Mouse (Mus musculus) liver, embryonic 11.5 days (tissue): ENCODE measurements around the gene Taar1. TPM values are rescaled to one million over a fixed set of nuclear protein-coding genes. Genes with fewer than 3 reads are reported as not detected.

Source experiments
- ATAC-seq: fragments of 200-750 bp; cut with Nextera tagmentation; replicated peaks from 2 replicates; pipeline ENCODE4 v1.8.0; 2017; ENCODE audit warnings: moderate number of reproducible peaks, mild to moderate bottlenecking, moderate TSS enrichment, moderate library complexity; ENCODE audit not compliant: low FRiP score
- DNase-seq: peaks from one replicate; pipeline ENCODE4 v3.0.0-alpha.2; 2017; ENCODE audit warnings: low spot score
- H3K27ac ChIP-seq: fragments of 300-500 bp; sonication (generic); 2 replicates; pipeline ENCODE4 v1.5.1; 2014; ENCODE audit warnings: mild to moderate bottlenecking, low read depth, low read length, control low read depth
- H3K27me3 ChIP-seq: fragments of 300-500 bp; sonication (generic); replicated peaks from 2 replicates; pipeline ENCODE4 v1.6.1; 2014; ENCODE audit warnings: low read length, mixed read lengths; ENCODE audit not compliant: control insufficient read depth, insufficient read depth
- H3K36me3 ChIP-seq: fragments of 300-500 bp; sonication (generic); 2 replicates; pipeline ENCODE4 v1.6.1; 2014; ENCODE audit warnings: mild to moderate bottlenecking, low read length, moderate library complexity, mixed read lengths; ENCODE audit not compliant: control insufficient read depth, insufficient read depth
- H3K4me1 ChIP-seq: fragments of 300-500 bp; sonication (generic); replicated peaks from 2 replicates; pipeline ENCODE4 v1.6.1; 2014; ENCODE audit warnings: low read length, mixed read lengths; ENCODE audit not compliant: control insufficient read depth, insufficient read depth
- H3K4me2 ChIP-seq: fragments of 300-500 bp; sonication (generic); 2 replicates; pipeline ENCODE4 v1.6.1; 2014; ENCODE audit warnings: mild to moderate bottlenecking, control low read depth, moderate library complexity
- H3K4me3 ChIP-seq: fragments of 300-500 bp; sonication (generic); 2 replicates; pipeline ENCODE4 v1.5.1; 2014; ENCODE audit warnings: low read depth, low read length, control low read depth
- H3K9ac ChIP-seq: fragments of 300-500 bp; sonication (generic); 2 replicates; pipeline ENCODE4 v1.6.1; 2014; ENCODE audit warnings: low read depth, low read length, control low read depth
- H3K9me3 ChIP-seq: fragments of 300-500 bp; sonication (generic); 2 replicates; pipeline ENCODE4 v1.6.1; 2016; ENCODE audit warnings: low read length, inconsistent platforms, mixed read lengths; ENCODE audit not compliant: control insufficient read depth
- WGBS: fragments of 180-500 bp; shearing (Covaris S2); extraction: QIAGEN DNeasy Blood & Tissue Kit; methylation state at CpG from one replicate; pipeline ENCODE4 v1.1.7; 2014; 5-methylcytosine and 5-hydroxymethylcytosine counted together
- polyA plus RNA-seq: library from polyadenylated mRNA; unstranded; fragments of >200 nt; fragmentation: Nextera tagmentation; extraction: Ambion mirVana; gene quantifications from 2 replicates; pipeline ENCODE4 v1.2.1, GENCODE M21; 2014

Gene Taar1
- polyA plus RNA-seq, 1 experiment from 2014 or later, result not detected

DNA sequence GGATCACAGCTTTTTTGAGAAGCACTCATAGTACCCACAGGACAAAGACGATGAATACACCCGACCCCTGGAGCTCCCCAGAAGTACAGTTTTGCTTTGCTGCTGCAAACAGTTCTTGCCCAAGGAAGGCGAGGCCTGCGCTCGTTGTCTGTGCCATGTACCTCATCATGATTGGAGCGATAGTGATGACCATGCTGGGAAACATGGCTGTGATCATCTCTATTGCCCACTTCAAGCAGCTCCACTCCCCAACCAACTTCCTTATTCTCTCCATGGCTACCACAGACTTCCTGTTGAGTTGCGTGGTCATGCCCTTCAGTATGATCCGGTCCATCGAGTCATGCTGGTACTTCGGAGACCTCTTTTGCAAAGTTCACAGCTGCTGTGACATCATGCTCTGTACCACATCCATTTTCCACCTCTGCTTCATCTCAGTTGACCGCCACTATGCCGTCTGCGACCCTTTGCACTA is 40.3 kb downstream of the Taar1 start, which contains the start of gene Taar4:
Taar4 (plus strand) TSS at position 51 of the 472 bp plus-strand sequence.
- H3K27me3 ChIP-seq, result no peaks in the 10 kb centered on the region
- no peaks in the 10 kb centered on the region for H3K9me3 ChIP-seq
- H3K27ac ChIP-seq, result no peak within 1 kb of the TSS
- no peak within 1 kb of the TSS for H3K4me2 ChIP-seq
- H3K36me3 ChIP-seq, result no peaks in the 10 kb centered on the region
- H3K4me1 ChIP-seq, result no peaks in the 10 kb centered on the region
- 85% methylated on average over 13 of the region's 13 CpGs for WGBS
- no peak for ATAC-seq
- no peak within 1 kb of the TSS for H3K4me3 ChIP-seq
- H3K9ac ChIP-seq, result no peak within 1 kb of the TSS
- no peak for DNase-seq

DNA sequence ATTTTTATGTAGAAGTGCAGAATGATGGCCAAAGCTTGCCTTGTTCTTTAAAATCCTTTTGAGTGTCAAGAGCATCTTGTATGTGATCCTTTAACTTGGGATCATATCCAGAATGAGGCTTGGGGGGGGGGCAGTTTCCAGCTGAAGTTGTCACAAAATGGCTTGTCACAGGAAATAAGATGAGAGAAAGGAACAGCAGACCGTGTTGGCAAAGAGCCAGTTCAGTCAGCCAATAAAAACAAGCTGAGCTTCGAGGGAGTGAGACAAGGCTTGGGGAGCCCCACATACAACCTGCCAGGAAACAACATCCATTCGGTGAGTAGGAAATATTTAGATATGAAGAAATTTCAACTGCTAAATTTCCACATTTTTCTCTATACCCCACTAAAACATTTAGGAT is 43.3 kb downstream of the Taar1 start:
- no peaks in the 10 kb centered on the region for H3K27me3 ChIP-seq
- ATAC-seq (no peak), DNase-seq (no peak)
- no peak overlapping the region for H3K9ac ChIP-seq
- no peaks in the 10 kb centered on the region for H3K4me1 ChIP-seq
- H3K27ac ChIP-seq, result no peak overlapping the region
- H3K4me2 ChIP-seq, result no peak overlapping the region
- H3K4me3 ChIP-seq, result no peak overlapping the region
- 64% methylated on average over 3 of the region's 3 CpGs for WGBS
- no peaks in the 10 kb centered on the region for H3K36me3 ChIP-seq
- no peaks in the 10 kb centered on the region for H3K9me3 ChIP-seq

DNA sequence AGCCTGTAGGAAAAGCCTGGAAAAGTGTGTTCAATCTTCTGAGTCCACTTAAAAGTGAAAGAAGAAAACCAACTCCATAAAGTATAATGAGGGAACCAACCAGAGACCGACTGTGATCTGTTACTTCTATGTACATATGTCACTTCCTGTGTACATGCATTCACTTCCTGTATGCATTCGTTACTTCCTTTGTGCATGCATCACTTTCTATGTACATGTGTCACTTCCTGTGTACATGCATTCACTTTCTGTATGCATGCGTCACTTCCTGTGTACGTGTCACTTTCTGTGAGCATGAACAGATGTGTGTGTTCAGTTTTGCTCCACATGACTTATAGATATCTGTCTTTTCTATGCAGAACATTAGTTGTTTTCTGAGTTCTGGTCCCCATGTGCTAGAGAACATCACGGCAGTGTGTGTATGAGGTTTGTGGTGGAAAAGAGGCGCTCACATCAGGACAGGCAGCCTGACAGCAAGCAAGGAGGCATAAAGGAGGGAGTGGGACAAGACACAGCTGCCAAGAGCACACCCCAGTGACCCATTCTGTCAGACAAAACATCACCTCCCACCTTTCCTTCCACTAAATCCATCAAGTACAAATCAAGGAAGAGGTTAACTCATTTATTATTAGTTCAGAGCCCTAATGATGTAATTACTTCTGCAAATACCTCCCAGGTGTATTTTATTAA is 44.9 kb downstream of the Taar1 start:
- ATAC-seq, result no peak
- H3K9ac ChIP-seq, result no peak overlapping the region
- no peaks in the 10 kb centered on the region for H3K36me3 ChIP-seq
- no peak overlapping the region for H3K27ac ChIP-seq
- no peaks in the 10 kb centered on the region for H3K27me3 ChIP-seq
- H3K9me3 ChIP-seq, result no peaks in the 10 kb centered on the region
- H3K4me2 ChIP-seq, result no peak overlapping the region
- no peak overlapping the region for H3K4me3 ChIP-seq
- no peaks in the 10 kb centered on the region for H3K4me1 ChIP-seq
- no peak for DNase-seq
- 82% methylated on average over 6 of the region's 6 CpGs for WGBS

GRCm38 (mm10) chr10:23970656-23971165 is 50.6 kb downstream of the Taar1 start, which contains the start of gene Taar5:
Taar5 (plus strand) TSS chr10:23970706.
- Histone ChIP-seq H3K36me3 (no peaks in the 10 kb centered on the region), H3K4me3 (no peak within 1 kb of the TSS), H3K27me3 (no peaks in the 10 kb centered on the region), H3K9ac (no peak within 1 kb of the TSS), H3K4me2 (no peak within 1 kb of the TSS), H3K27ac (no peak within 1 kb of the TSS), H3K4me1 (no peaks in the 10 kb centered on the region), H3K9me3 (no peaks in the 10 kb centered on the region)
- ATAC-seq (no peak), DNase-seq (no peak)
- WGBS, result 80% methylated on average over 11 of the region's 11 CpGs

Other genes with a start within 250 kb of the Taar1 start
- gene Rps12, start 133.1 kb upstream of the Taar1 start, polyA plus RNA-seq, result 260 and 303 TPM in 2 replicates
- 5.6 and 6.3 TPM in 2 replicates for gene Slc18b1, start 123.4 kb upstream of the Taar1 start, polyA plus RNA-seq
- not detected in 2 replicates for gene Vnn3, start 68.9 kb upstream of the Taar1 start, polyA plus RNA-seq
- gene Vnn1, start 25.7 kb upstream of the Taar1 start, polyA plus RNA-seq, result 1.3 and 1.4 TPM in 2 replicates
- not detected in 2 replicates for gene Taar2, start 18.2 kb downstream of the Taar1 start, polyA plus RNA-seq
- not detected in 2 replicates for gene Taar3, start 29.2 kb downstream of the Taar1 start, polyA plus RNA-seq
- not detected in 2 replicates for gene Taar4, start 40.1 kb downstream of the Taar1 start, polyA plus RNA-seq
- gene Taar5, start 50.4 kb downstream of the Taar1 start, polyA plus RNA-seq, result not detected in 2 replicates
- not detected in 2 replicates for gene Taar6, start 65.3 kb downstream of the Taar1 start, polyA plus RNA-seq
- not detected in 2 replicates for gene Taar7a, start 73.1 kb downstream of the Taar1 start, polyA plus RNA-seq
- not detected in 2 replicates for gene Taar7b, start 79.6 kb downstream of the Taar1 start, polyA plus RNA-seq
- not detected in 2 replicates for gene Taar7d, start 106.9 kb downstream of the Taar1 start, polyA plus RNA-seq
- gene Taar7e, start 117.3 kb downstream of the Taar1 start, polyA plus RNA-seq, result not detected in 2 replicates
- gene Taar7f, start 129.2 kb downstream of the Taar1 start, polyA plus RNA-seq, result not detected in 2 replicates
- not detected in 2 replicates for gene Taar8a, start 156.1 kb downstream of the Taar1 start, polyA plus RNA-seq
- gene Taar8b, start 171.9 kb downstream of the Taar1 start, polyA plus RNA-seq, result not detected in 2 replicates
- not detected in 2 replicates for gene Taar8c, start 181.6 kb downstream of the Taar1 start, polyA plus RNA-seq
- gene Taar9, start 189.2 kb downstream of the Taar1 start, polyA plus RNA-seq, result not detected in 2 replicates
- 50.7 and 56.0 TPM in 2 replicates for gene Stx7, start 228.9 kb downstream of the Taar1 start, polyA plus RNA-seq